Mouse (Mus musculus): ENCODE results near the gene Mapk10.

DNA sequence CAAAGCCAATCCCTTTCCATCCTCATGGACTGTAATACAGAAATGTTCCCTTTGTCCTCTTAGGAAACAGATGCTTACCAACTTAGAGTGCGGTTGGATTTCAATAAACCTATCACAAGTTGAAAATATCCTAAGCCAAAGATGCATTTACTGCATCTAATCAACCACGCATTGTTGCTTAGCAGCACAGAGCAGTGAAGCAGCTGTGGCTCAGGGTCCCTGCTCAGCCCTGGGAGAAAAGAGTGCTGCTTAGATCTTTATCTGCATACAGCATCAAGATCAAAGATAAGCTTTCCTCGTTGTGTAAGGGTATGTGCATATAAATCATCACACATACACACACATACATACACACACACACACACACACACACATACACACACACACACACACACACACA, 190.2 kb downstream of the Mapk10 start:
- TF ChIP-seq CTCF (IDR thresholded peaks at IDR 0.05; ENCODE audit: insufficient read depth, low read length) (no peak), POLR2A (IDR thresholded peaks at IDR 0.05; ENCODE audit: borderline replicate concordance, extremely low read depth, low read depth, low read length) (no peak)
